Mouse (Mus musculus): Measurements from ENCODE around the gene Zbtb25.

GRCm38 (mm10) chr12:76307964-76308363 lies 61.4 kb downstream of the Zbtb25 start:
- no peak for TF ChIP-seq FLI1 (IDR thresholded peaks at IDR 0.05; ENCODE audit: low read length)
- TF ChIP-seq GATA1 (IDR thresholded peaks at IDR 0.05; ENCODE audit: borderline replicate concordance, low read length): no peak

Measured in megakaryocyte, embryonic 14.5 days (primary cell).